Mouse (Mus musculus): ENCODE results near the gene Tmem198b. TPM values are rescaled to one million over a fixed set of nuclear protein-coding genes. Genes with fewer than 3 reads are reported as not detected.

The Tmem198b gene
- polyA plus RNA-seq, 1 experiment from 2014 or later: 13.1 TPM

GRCm38 (mm10) chr10:128793258-128793657 lies 10.9 kb downstream of the Tmem198b start:
- Histone ChIP-seq H3K27me3 (ENCODE audit: control insufficient read depth, insufficient read depth, low read length) (no peaks in the 10 kb centered on the region), H3K4me1 (ENCODE audit: control insufficient read depth, insufficient read depth, low read length) (no peaks in the 10 kb centered on the region), H3K4me3 (replicated peaks; ENCODE audit: low read depth, low read length) (no peak overlapping the region), H3K36me3 (ENCODE audit: control insufficient read depth, insufficient read depth, low read length) (no peaks in the 10 kb centered on the region), H3K9me3 (ENCODE audit: control insufficient read depth, low read length) (no peaks in the 10 kb centered on the region), H3K9ac (replicated peaks; ENCODE audit: low read length) (no peak overlapping the region), H3K27ac (replicated peaks; ENCODE audit: low read depth, low read length) (no peak overlapping the region), H3K4me2 (ENCODE audit: low read length) (no peak overlapping the region)
- 84% methylated on average over 1 of the region's 1 CpGs for WGBS
- no peak for ATAC-seq (ENCODE audit: low FRiP score, low TSS enrichment)
- no peak for DNase-seq

- DNase-seq (no peak), ATAC-seq (ENCODE audit: low FRiP score, low TSS enrichment) (no peak)
- Histone ChIP-seq H3K4me3 (replicated peaks; ENCODE audit: low read depth, low read length) (no peak overlapping the region), H3K4me2 (ENCODE audit: low read length) (no peak overlapping the region), H3K27me3 (ENCODE audit: control insufficient read depth, insufficient read depth, low read length) (no peaks in the 10 kb centered on the region), H3K9ac (replicated peaks; ENCODE audit: low read length) (no peak overlapping the region), H3K4me1 (ENCODE audit: control insufficient read depth, insufficient read depth, low read length) (no peaks in the 10 kb centered on the region), H3K36me3 (ENCODE audit: control insufficient read depth, insufficient read depth, low read length) (no peaks in the 10 kb centered on the region), H3K9me3 (ENCODE audit: control insufficient read depth, low read length) (no peaks in the 10 kb centered on the region), H3K27ac (replicated peaks; ENCODE audit: low read depth, low read length) (no peak overlapping the region)
These were observed 12.1 kb downstream of the Tmem198b start for GRCm38 (mm10) chr10:128792041-128792440.

- Histone ChIP-seq H3K9me3 (ENCODE audit: control insufficient read depth, low read length) (no peaks in the 10 kb centered on the region), H3K9ac (replicated peaks; ENCODE audit: low read length) (no peak within 1 kb of the TSS), H3K4me2 (ENCODE audit: low read length) (no peak within 1 kb of the TSS), H3K4me3 (replicated peaks; ENCODE audit: low read depth, low read length) (no peak within 1 kb of the TSS), H3K27me3 (ENCODE audit: control insufficient read depth, insufficient read depth, low read length) (no peaks in the 10 kb centered on the region), H3K27ac (replicated peaks; ENCODE audit: low read depth, low read length) (no peak within 1 kb of the TSS), H3K36me3 (ENCODE audit: control insufficient read depth, insufficient read depth, low read length) (no peaks in the 10 kb centered on the region), H3K4me1 (ENCODE audit: control insufficient read depth, insufficient read depth, low read length) (no peaks in the 10 kb centered on the region)
- no peak for ATAC-seq (ENCODE audit: low FRiP score, low TSS enrichment)
- DNase-seq: no peak
- WGBS: 58% methylated on average over 7 of the region's 7 CpGs
These were observed 13.6 kb downstream of the Tmem198b start, which contains the start of gene Mmp19 for GRCm38 (mm10) chr10:128790398-128791124. Gene Mmp19 (plus strand): TSS chr10:128790910.

- ATAC-seq (ENCODE audit: low FRiP score, low TSS enrichment): no peak
- Histone ChIP-seq H3K4me2 (ENCODE audit: low read length) (no peak overlapping the region), H3K27ac (replicated peaks; ENCODE audit: low read depth, low read length) (no peak overlapping the region), H3K4me3 (replicated peaks; ENCODE audit: low read depth, low read length) (no peak overlapping the region), H3K36me3 (ENCODE audit: control insufficient read depth, insufficient read depth, low read length) (no peaks in the 10 kb centered on the region), H3K9ac (replicated peaks; ENCODE audit: low read length) (no peak overlapping the region), H3K9me3 (ENCODE audit: control insufficient read depth, low read length) (0 out of 2 replicates have a peak, but pooled peaks cover 4% of the 10 kb centered on the region), H3K27me3 (ENCODE audit: control insufficient read depth, insufficient read depth, low read length) (no peaks in the 10 kb centered on the region), H3K4me1 (ENCODE audit: control insufficient read depth, insufficient read depth, low read length) (no peaks in the 10 kb centered on the region)
- 95% methylated on average over 1 of the region's 1 CpGs for WGBS
- DNase-seq: no peak
These were observed 24.0 kb downstream of the Tmem198b start for GRCm38 (mm10) chr10:128780200-128780599.

- no peak for DNase-seq
- H3K27ac ChIP-seq (replicated peaks; ENCODE audit: low read depth, low read length): no peak overlapping the region
These were observed 25.0 kb downstream of the Tmem198b start for GRCm38 (mm10) chr10:128779011-128779795.

GRCm38 (mm10) chr10:128778441-128778840 lies 25.7 kb downstream of the Tmem198b start:
- H3K9ac ChIP-seq (replicated peaks; ENCODE audit: low read length): no peak overlapping the region
- H3K4me1 ChIP-seq (ENCODE audit: control insufficient read depth, insufficient read depth, low read length): no peaks in the 10 kb centered on the region
- WGBS: 87% methylated on average over 2 of the region's 2 CpGs
- H3K9me3 ChIP-seq (ENCODE audit: control insufficient read depth, low read length): no peaks in the 10 kb centered on the region
- no peaks in the 10 kb centered on the region for H3K27me3 ChIP-seq (ENCODE audit: control insufficient read depth, insufficient read depth, low read length)
- H3K27ac ChIP-seq (replicated peaks; ENCODE audit: low read depth, low read length): no peak overlapping the region
- H3K36me3 ChIP-seq (ENCODE audit: control insufficient read depth, insufficient read depth, low read length): no peaks in the 10 kb centered on the region
- no peak overlapping the region for H3K4me3 ChIP-seq (replicated peaks; ENCODE audit: low read depth, low read length)
- no peak overlapping the region for H3K4me2 ChIP-seq (ENCODE audit: low read length)
- DNase-seq (no peak), ATAC-seq (ENCODE audit: low FRiP score, low TSS enrichment) (no peak)

More at GRCm38 (mm10) chr10:128779011-128779795, 25.0 kb downstream of the Tmem198b start:
- Histone ChIP-seq H3K36me3 (ENCODE audit: control insufficient read depth, insufficient read depth, low read length) (no peaks in the 10 kb centered on the region), H3K4me3 (replicated peaks; ENCODE audit: low read depth, low read length) (no peak overlapping the region), H3K27me3 (ENCODE audit: control insufficient read depth, insufficient read depth, low read length) (no peaks in the 10 kb centered on the region), H3K9ac (replicated peaks; ENCODE audit: low read length) (no peak overlapping the region), H3K9me3 (ENCODE audit: control insufficient read depth, low read length) (0 out of 2 replicates have a peak, but pooled peaks cover 3% of the 10 kb centered on the region), H3K4me1 (ENCODE audit: control insufficient read depth, insufficient read depth, low read length) (no peaks in the 10 kb centered on the region), H3K4me2 (ENCODE audit: low read length) (no peak overlapping the region)
- ATAC-seq (ENCODE audit: low FRiP score, low TSS enrichment): no peak
- WGBS: 33% methylated on average over 8 of the region's 8 CpGs

- no peaks in the 10 kb centered on the region for H3K4me1 ChIP-seq (ENCODE audit: control insufficient read depth, insufficient read depth, low read length)
- WGBS: 39% methylated on average over 5 of the region's 5 CpGs
- DNase-seq (peak; percentile 42), ATAC-seq (ENCODE audit: low FRiP score, low TSS enrichment) (no peak)
- H3K27ac ChIP-seq (replicated peaks; ENCODE audit: low read depth, low read length): no peak overlapping the region
- H3K4me2 ChIP-seq (ENCODE audit: low read length): no peak overlapping the region
- no peaks in the 10 kb centered on the region for H3K27me3 ChIP-seq (ENCODE audit: control insufficient read depth, insufficient read depth, low read length)
- no peak overlapping the region for H3K4me3 ChIP-seq (replicated peaks; ENCODE audit: low read depth, low read length)
- H3K9me3 ChIP-seq (ENCODE audit: control insufficient read depth, low read length): no peaks in the 10 kb centered on the region
- no peaks in the 10 kb centered on the region for H3K36me3 ChIP-seq (ENCODE audit: control insufficient read depth, insufficient read depth, low read length)
- no peak overlapping the region for H3K9ac ChIP-seq (replicated peaks; ENCODE audit: low read length)
These were observed 30.5 kb downstream of the Tmem198b start for GRCm38 (mm10) chr10:128773685-128774084.

GRCm38 (mm10) chr10:128772895-128773294 lies 31.3 kb downstream of the Tmem198b start:
- Histone ChIP-seq H3K36me3 (ENCODE audit: control insufficient read depth, insufficient read depth, low read length) (peaks cover under 1% of the 10 kb centered on the region; the same call in 1 of the 2 replicates), H3K4me2 (ENCODE audit: low read length) (no peak overlapping the region), H3K4me1 (ENCODE audit: control insufficient read depth, insufficient read depth, low read length) (no peaks in the 10 kb centered on the region), H3K27me3 (ENCODE audit: control insufficient read depth, insufficient read depth, low read length) (no peaks in the 10 kb centered on the region), H3K4me3 (replicated peaks; ENCODE audit: low read depth, low read length) (no peak overlapping the region), H3K9me3 (ENCODE audit: control insufficient read depth, low read length) (no peaks in the 10 kb centered on the region), H3K27ac (replicated peaks; ENCODE audit: low read depth, low read length) (no peak overlapping the region), H3K9ac (replicated peaks; ENCODE audit: low read length) (no peak overlapping the region)
- WGBS: 85% methylated on average over 2 of the region's 2 CpGs
- DNase-seq: peak; percentile 11
- no peak for ATAC-seq (ENCODE audit: low FRiP score, low TSS enrichment)
